Mouse (Mus musculus) gastrocnemius, adult 2 months (tissue): ENCODE data around the gene Spop. TPM values are rescaled to one million over a fixed set of nuclear protein-coding genes. Genes with fewer than 3 reads are reported as not detected.
A peak's percentile ranks its signal among the peaks of the same experiment; 100 is the strongest.

ENCODE experiments used
- DNase-seq: peaks from one replicate; pipeline ENCODE4 v3.0.0; 2022
- H3K27ac ChIP-seq: fragments of 200-600 bp; 2 replicates; pipeline ENCODE4 v1.8.1; 2022; ENCODE audit warnings: mild to moderate bottlenecking
- H3K4me3 ChIP-seq: fragments of 200-600 bp; 2 replicates; pipeline ENCODE4 v1.8.1; 2022; ENCODE audit warnings: mild to moderate bottlenecking, moderate library complexity
- CTCF ChIP-seq: fragments of 200-600 bp; IDR thresholded peaks from 2 replicates; pipeline ENCODE4 v1.8.1; 2022; ENCODE audit warnings: antibody characterized with exemption, mild to moderate bottlenecking, moderate library complexity
- intact Hi-C: fragments of 180-260 bp; cut with DNase I; formaldehyde crosslinking; loops from one replicate; pipeline ENCODE4 v1.15.1; 2025
- total RNA-seq, 2 experiments: library from RNA; stranded (reverse); gene quantifications; 2 replicates each; pipeline ENCODE4 v1.2.3; 2021

Spop gene
- total RNA-seq, 2 experiments from 2014 or later: 190 to 208 TPM

- no peak for DNase-seq
- TF ChIP-seq CTCF: no peak
- no peak overlapping the region for H3K27ac ChIP-seq
- H3K4me3 ChIP-seq: no peak overlapping the region
- intact Hi-C loops: no loop called here
These were observed 96.8 kb downstream of the Spop start for GRCm38 (mm10) chr11:95510631-95511030.

- Histone ChIP-seq H3K4me3 (no peak overlapping the region), H3K27ac (no peak overlapping the region)
- no peak for TF ChIP-seq CTCF
- intact Hi-C loops: no loop called here
- no peak for DNase-seq
These were observed 98.0 kb downstream of the Spop start for GRCm38 (mm10) chr11:95511919-95512318.

GRCm38 (mm10) chr11:95512383-95512782 lies 98.5 kb downstream of the Spop start:
- DNase-seq: no peak
- H3K27ac ChIP-seq: no peak overlapping the region
- no peak for TF ChIP-seq CTCF
- intact Hi-C loops: no loop called here
- H3K4me3 ChIP-seq: no peak overlapping the region

GRCm38 (mm10) chr11:95513461-95514297 lies 99.8 kb downstream of the Spop start:
- peak overlapping the region; percentile 82 for H3K4me3 ChIP-seq
- peak overlapping the region; percentile 38 for H3K27ac ChIP-seq
- TF ChIP-seq CTCF: no peak
- peak; percentile 54 for DNase-seq
- intact Hi-C loops: loop anchor here (1.0 kb wide), 1 partner anchor 129 kb away; the partner anchor contains the start of gene Slc35b1

- TF ChIP-seq CTCF: peak; percentile 86
- H3K4me3 ChIP-seq: peak within 1 kb of the TSS; percentile 82
These were observed 100.5 kb downstream of the Spop start, which contains the start of gene Nxph3 for GRCm38 (mm10) chr11:95514298-95514861. Gene Nxph3, minus strand, starts transcription at chr11:95514570.

GRCm38 (mm10) chr11:95515376-95516323 lies 101.8 kb downstream of the Spop start:
- no peak overlapping the region for H3K4me3 ChIP-seq
- intact Hi-C loops: no loop called here
- no peak overlapping the region for H3K27ac ChIP-seq
- no peak for TF ChIP-seq CTCF
- DNase-seq: no peak

More at GRCm38 (mm10) chr11:95514298-95514861, 100.5 kb downstream of the Spop start, which contains the start of gene Nxph3:
- peak; percentile 88 for DNase-seq
- H3K27ac ChIP-seq: peak within 1 kb of the TSS; percentile 38
- intact Hi-C loops: loop anchor here (1.0 kb wide), 1 partner anchor 130 kb away; the partner anchor contains the start of gene Slc35b1

- H3K27ac ChIP-seq: no peak overlapping the region
- intact Hi-C loops: no loop called here
- DNase-seq: no peak
- TF ChIP-seq CTCF: no peak
- no peak overlapping the region for H3K4me3 ChIP-seq
These were observed 102.6 kb downstream of the Spop start for GRCm38 (mm10) chr11:95516491-95516911.

- Histone ChIP-seq H3K27ac (no peak overlapping the region), H3K4me3 (no peak overlapping the region)
- no peak for DNase-seq
- no peak for TF ChIP-seq CTCF
- intact Hi-C loops: no loop called here
These were observed 103.3 kb downstream of the Spop start for GRCm38 (mm10) chr11:95517162-95517561.

GRCm38 (mm10) chr11:95519299-95519698 lies 105.4 kb downstream of the Spop start:
- DNase-seq: no peak
- no peak for TF ChIP-seq CTCF
- H3K4me3 ChIP-seq: no peak overlapping the region
- H3K27ac ChIP-seq: no peak overlapping the region
- intact Hi-C loops: no loop called here

GRCm38 (mm10) chr11:95519996-95520395 lies 106.1 kb downstream of the Spop start:
- Histone ChIP-seq H3K27ac (no peak overlapping the region), H3K4me3 (no peak overlapping the region)
- no peak for TF ChIP-seq CTCF
- no peak for DNase-seq
- intact Hi-C loops: loop anchor here (1.0 to 5.0 kb wide), 3 partner anchors 208 to 403 kb away; partner anchors contain the start of gene Kat7

GRCm38 (mm10) chr11:95520456-95521072 lies 106.7 kb downstream of the Spop start:
- peak overlapping the region; percentile 61 for H3K4me3 ChIP-seq
- peak; percentile 91 for DNase-seq
- TF ChIP-seq CTCF: no peak; the same call in 1 of the 2 replicates
- intact Hi-C loops: loop anchor here (1.0 to 5.0 kb wide), 4 partner anchors 136 to 404 kb away; partner anchors contain the start of genes Kat7 and Slc35b1
- H3K27ac ChIP-seq: no peak overlapping the region

- TF ChIP-seq CTCF: peak; percentile 95; the same call in 1 of the 2 replicates
- H3K4me3 ChIP-seq: peak overlapping the region; percentile 61
- peak; percentile 81 for DNase-seq
- intact Hi-C loops: loop anchor here (1.0 to 5.0 kb wide), 3 partner anchors 137 to 405 kb away; partner anchors contain the start of genes Kat7 and Slc35b1
- H3K27ac ChIP-seq: no peak overlapping the region
These were observed 107.7 kb downstream of the Spop start for GRCm38 (mm10) chr11:95521563-95521962.
